Mouse (Mus musculus): ENCODE measurements around the gene Znrd1as. TPM values are rescaled to one million over a fixed set of nuclear protein-coding genes. Genes with fewer than 3 reads are reported as not detected.

Znrd1as gene
- polyA plus RNA-seq, 1 experiment from 2014 or later: 6.1 TPM

GRCm38 (mm10) chr17:36944121-36944775, 14.1 kb upstream of the Znrd1as start:
- Histone ChIP-seq H3K4me1 (ENCODE audit: control insufficient read depth, insufficient read depth, low read length) (peaks cover 10% of the 10 kb centered on the region; the same call in 1 of the 2 replicates), H3K27me3 (ENCODE audit: control insufficient read depth, insufficient read depth, low read length) (peaks cover 27% of the 10 kb centered on the region), H3K4me3 (replicated peaks; ENCODE audit: low read depth, low read length) (no peak overlapping the region), H3K4me2 (ENCODE audit: low read length) (no peak overlapping the region), H3K27ac (replicated peaks; ENCODE audit: low read depth, low read length) (no peak overlapping the region), H3K36me3 (ENCODE audit: control insufficient read depth, insufficient read depth, low read length) (peaks cover 11% of the 10 kb centered on the region), H3K9ac (replicated peaks; ENCODE audit: low read length) (no peak overlapping the region), H3K9me3 (ENCODE audit: control insufficient read depth, low read length) (no peaks in the 10 kb centered on the region)
- 22% methylated on average over 9 of the region's 9 CpGs for WGBS
- DNase-seq (peak; percentile 13), ATAC-seq (ENCODE audit: low FRiP score, low TSS enrichment) (no peak)

- Histone ChIP-seq H3K27ac (replicated peaks; ENCODE audit: low read depth, low read length) (peak overlapping the region; percentile 80), H3K4me3 (replicated peaks; ENCODE audit: low read depth, low read length) (peak overlapping the region; percentile 53), H3K4me1 (ENCODE audit: control insufficient read depth, insufficient read depth, low read length) (peaks cover 16% of the 10 kb centered on the region), H3K27me3 (ENCODE audit: control insufficient read depth, insufficient read depth, low read length) (peaks cover 24% of the 10 kb centered on the region), H3K9me3 (ENCODE audit: control insufficient read depth, low read length) (no peaks in the 10 kb centered on the region), H3K9ac (replicated peaks; ENCODE audit: low read length) (peak overlapping the region; percentile 77), H3K4me2 (ENCODE audit: low read length) (peak overlapping the region; percentile 94), H3K36me3 (ENCODE audit: control insufficient read depth, insufficient read depth, low read length) (peaks cover 17% of the 10 kb centered on the region)
- under 1% methylated on average over 62 of the region's 62 CpGs for WGBS
- DNase-seq (peak; percentile 81), ATAC-seq (ENCODE audit: low FRiP score, low TSS enrichment) (peak; percentile 55)
Measured at GRCm38 (mm10) chr17:36947051-36947819, 11.2 kb upstream of the Znrd1as start.

- DNase-seq (no peak), ATAC-seq (ENCODE audit: low FRiP score, low TSS enrichment) (no peak)
- H3K36me3 ChIP-seq (ENCODE audit: control insufficient read depth, insufficient read depth, low read length): peaks cover 17% of the 10 kb centered on the region
- no peak overlapping the region for H3K9ac ChIP-seq (replicated peaks; ENCODE audit: low read length)
- H3K4me1 ChIP-seq (ENCODE audit: control insufficient read depth, insufficient read depth, low read length): peaks cover 16% of the 10 kb centered on the region
- H3K27ac ChIP-seq (replicated peaks; ENCODE audit: low read depth, low read length): no peak overlapping the region
- H3K4me3 ChIP-seq (replicated peaks; ENCODE audit: low read depth, low read length): no peak overlapping the region
- no peaks in the 10 kb centered on the region for H3K9me3 ChIP-seq (ENCODE audit: control insufficient read depth, low read length)
- WGBS: 92% methylated on average over 1 of the region's 1 CpGs
- no peak overlapping the region for H3K4me2 ChIP-seq (ENCODE audit: low read length)
- peaks cover 14% of the 10 kb centered on the region for H3K27me3 ChIP-seq (ENCODE audit: control insufficient read depth, insufficient read depth, low read length)
Measured at GRCm38 (mm10) chr17:36948286-36948685, 10.1 kb upstream of the Znrd1as start.

GRCm38 (mm10) chr17:36949265-36949664, 9.1 kb upstream of the Znrd1as start:
- peaks cover 5% of the 10 kb centered on the region for H3K27me3 ChIP-seq (ENCODE audit: control insufficient read depth, insufficient read depth, low read length)
- DNase-seq (no peak), ATAC-seq (ENCODE audit: low FRiP score, low TSS enrichment) (no peak)
- H3K27ac ChIP-seq (replicated peaks; ENCODE audit: low read depth, low read length): no peak overlapping the region
- no peak overlapping the region for H3K4me2 ChIP-seq (ENCODE audit: low read length)
- 96% methylated on average over 8 of the region's 8 CpGs for WGBS
- H3K9ac ChIP-seq (replicated peaks; ENCODE audit: low read length): no peak overlapping the region
- H3K4me1 ChIP-seq (ENCODE audit: control insufficient read depth, insufficient read depth, low read length): peaks cover 16% of the 10 kb centered on the region
- H3K4me3 ChIP-seq (replicated peaks; ENCODE audit: low read depth, low read length): no peak overlapping the region
- no peaks in the 10 kb centered on the region for H3K9me3 ChIP-seq (ENCODE audit: control insufficient read depth, low read length)
- peaks cover 19% of the 10 kb centered on the region for H3K36me3 ChIP-seq (ENCODE audit: control insufficient read depth, insufficient read depth, low read length)

- peak within 1 kb of the TSS; percentile 58 for H3K9ac ChIP-seq (replicated peaks; ENCODE audit: low read length)
- no peaks in the 10 kb centered on the region for H3K27me3 ChIP-seq (ENCODE audit: control insufficient read depth, insufficient read depth, low read length)
- WGBS: 2% methylated on average over 36 of the region's 36 CpGs
- peak within 1 kb of the TSS; percentile 85 for H3K27ac ChIP-seq (replicated peaks; ENCODE audit: low read depth, low read length)
- peak within 1 kb of the TSS; percentile 59 for H3K4me3 ChIP-seq (replicated peaks; ENCODE audit: low read depth, low read length)
- H3K9me3 ChIP-seq (ENCODE audit: control insufficient read depth, low read length): no peaks in the 10 kb centered on the region
- peak within 1 kb of the TSS; percentile 74 for H3K4me2 ChIP-seq (ENCODE audit: low read length)
- ATAC-seq (ENCODE audit: low FRiP score, low TSS enrichment) (peak; percentile 96), DNase-seq (peak; percentile 99)
- peaks cover 14% of the 10 kb centered on the region for H3K4me1 ChIP-seq (ENCODE audit: control insufficient read depth, insufficient read depth, low read length)
- H3K36me3 ChIP-seq (ENCODE audit: control insufficient read depth, insufficient read depth, low read length): peaks cover 20% of the 10 kb centered on the region
Measured at GRCm38 (mm10) chr17:36950981-36951947, 7.1 kb upstream of the Znrd1as start, which contains the start of gene Ppp1r11. Ppp1r11 (minus strand) TSS chr17:36951741.

GRCm38 (mm10) chr17:36952631-36953030, 5.8 kb upstream of the Znrd1as start:
- no peak overlapping the region for H3K4me2 ChIP-seq (ENCODE audit: low read length)
- no peaks in the 10 kb centered on the region for H3K27me3 ChIP-seq (ENCODE audit: control insufficient read depth, insufficient read depth, low read length)
- no peaks in the 10 kb centered on the region for H3K9me3 ChIP-seq (ENCODE audit: control insufficient read depth, low read length)
- H3K27ac ChIP-seq (replicated peaks; ENCODE audit: low read depth, low read length): no peak overlapping the region
- no peak overlapping the region for H3K4me3 ChIP-seq (replicated peaks; ENCODE audit: low read depth, low read length)
- ATAC-seq (ENCODE audit: low FRiP score, low TSS enrichment) (no peak), DNase-seq (no peak)
- H3K9ac ChIP-seq (replicated peaks; ENCODE audit: low read length): no peak overlapping the region
- peaks cover 10% of the 10 kb centered on the region for H3K4me1 ChIP-seq (ENCODE audit: control insufficient read depth, insufficient read depth, low read length)
- H3K36me3 ChIP-seq (ENCODE audit: control insufficient read depth, insufficient read depth, low read length): peaks cover 25% of the 10 kb centered on the region
- WGBS: 90% methylated on average over 2 of the region's 2 CpGs

GRCm38 (mm10) chr17:36953062-36953461, 5.3 kb upstream of the Znrd1as start:
- Histone ChIP-seq H3K9ac (replicated peaks; ENCODE audit: low read length) (no peak overlapping the region), H3K4me1 (ENCODE audit: control insufficient read depth, insufficient read depth, low read length) (peaks cover 12% of the 10 kb centered on the region), H3K27ac (replicated peaks; ENCODE audit: low read depth, low read length) (no peak overlapping the region), H3K36me3 (ENCODE audit: control insufficient read depth, insufficient read depth, low read length) (peaks cover 25% of the 10 kb centered on the region), H3K27me3 (ENCODE audit: control insufficient read depth, insufficient read depth, low read length) (no peaks in the 10 kb centered on the region), H3K9me3 (ENCODE audit: control insufficient read depth, low read length) (no peaks in the 10 kb centered on the region), H3K4me3 (replicated peaks; ENCODE audit: low read depth, low read length) (no peak overlapping the region), H3K4me2 (ENCODE audit: low read length) (no peak overlapping the region)
- DNase-seq: no peak
- no peak for ATAC-seq (ENCODE audit: low FRiP score, low TSS enrichment)
- 97% methylated on average over 1 of the region's 1 CpGs for WGBS

GRCm38 (mm10) chr17:36958884-36959283, 492 bp downstream of the Znrd1as start:
- ATAC-seq (ENCODE audit: low FRiP score, low TSS enrichment): peak; percentile 25; the same call in 1 of the 2 replicates
- peaks cover 8% of the 10 kb centered on the region for H3K36me3 ChIP-seq (ENCODE audit: control insufficient read depth, insufficient read depth, low read length)
- peak overlapping the region; percentile 74 for H3K9ac ChIP-seq (replicated peaks; ENCODE audit: low read length)
- peak overlapping the region; percentile 80 for H3K4me2 ChIP-seq (ENCODE audit: low read length)
- peak overlapping the region; percentile 67 for H3K4me3 ChIP-seq (replicated peaks; ENCODE audit: low read depth, low read length)
- peaks cover 16% of the 10 kb centered on the region for H3K4me1 ChIP-seq (ENCODE audit: control insufficient read depth, insufficient read depth, low read length)
- peak overlapping the region; percentile 70 for H3K27ac ChIP-seq (replicated peaks; ENCODE audit: low read depth, low read length)
- H3K27me3 ChIP-seq (ENCODE audit: control insufficient read depth, insufficient read depth, low read length): no peaks in the 10 kb centered on the region
- DNase-seq: no peak
- H3K9me3 ChIP-seq (ENCODE audit: control insufficient read depth, low read length): no peaks in the 10 kb centered on the region
- 11% methylated on average over 12 of the region's 12 CpGs for WGBS

Measured in midbrain, embryonic 14.5 days (tissue).